Mouse (Mus musculus) stomach, embryonic 16.5 days (tissue): Measurements from ENCODE around the gene Cx3cl1. TPM values are rescaled to one million over a fixed set of nuclear protein-coding genes. Genes with fewer than 3 reads are reported as not detected.

Experiments used
- ATAC-seq: fragments of 200-750 bp; cut with Nextera tagmentation; 2 replicates; pipeline ENCODE4 v1.8.0; 2017; ENCODE audit warnings: moderate number of reproducible peaks, moderate TSS enrichment; ENCODE audit not compliant: insufficient read depth, low FRiP score
- H3K27ac ChIP-seq: fragments of 300-500 bp; sonication (generic); 2 replicates; pipeline ENCODE4 v1.5.1; 2014; ENCODE audit warnings: low read length
- H3K27me3 ChIP-seq: fragments of 300-500 bp; sonication (generic); 2 replicates; pipeline ENCODE4 v1.6.1; 2014; ENCODE audit warnings: low read length, control low read depth, mixed read lengths; ENCODE audit not compliant: control insufficient read depth, insufficient read depth
- H3K36me3 ChIP-seq: fragments of 300-500 bp; sonication (generic); 2 replicates; pipeline ENCODE4 v1.6.1; 2014; ENCODE audit warnings: low read length; ENCODE audit not compliant: control insufficient read depth, insufficient read depth
- H3K4me1 ChIP-seq: fragments of 300-500 bp; sonication (generic); 2 replicates; pipeline ENCODE4 v1.6.1; 2014; ENCODE audit warnings: low read length, control low read depth, mixed read lengths; ENCODE audit not compliant: control insufficient read depth, insufficient read depth
- H3K4me2 ChIP-seq: fragments of 300-500 bp; sonication (generic); 2 replicates; pipeline ENCODE4 v1.6.1; 2014; ENCODE audit warnings: low read depth, low read length, mixed read lengths
- H3K4me3 ChIP-seq: fragments of 300-500 bp; sonication (generic); replicated peaks from 2 replicates; pipeline ENCODE4 v1.5.1; 2014; ENCODE audit warnings: mild to moderate bottlenecking, low read length
- H3K9ac ChIP-seq: fragments of 300-500 bp; sonication (generic); 2 replicates; pipeline ENCODE4 v1.6.1; 2014; ENCODE audit warnings: low read length
- H3K9me3 ChIP-seq: fragments of 300-500 bp; sonication (generic); replicated peaks from 2 replicates; pipeline ENCODE4 v1.6.1; 2016; ENCODE audit warnings: low read length, control low read depth; ENCODE audit not compliant: control insufficient read depth
- WGBS: fragments of 180-500 bp; shearing (Covaris S2); extraction: QIAGEN DNeasy Blood & Tissue Kit; methylation state at CpG from one replicate; pipeline ENCODE4 v1.1.7; 2014; 5-methylcytosine and 5-hydroxymethylcytosine counted together
- polyA plus RNA-seq: library from polyadenylated mRNA; unstranded; fragments of >200 nt; fragmentation: Nextera tagmentation; extraction: Ambion mirVana; gene quantifications from 2 replicates; pipeline ENCODE4 v1.2.1, GENCODE M21; 2015

Gene Cx3cl1
- polyA plus RNA-seq, 1 experiment from 2014 or later, result 11.6 TPM

DNA sequence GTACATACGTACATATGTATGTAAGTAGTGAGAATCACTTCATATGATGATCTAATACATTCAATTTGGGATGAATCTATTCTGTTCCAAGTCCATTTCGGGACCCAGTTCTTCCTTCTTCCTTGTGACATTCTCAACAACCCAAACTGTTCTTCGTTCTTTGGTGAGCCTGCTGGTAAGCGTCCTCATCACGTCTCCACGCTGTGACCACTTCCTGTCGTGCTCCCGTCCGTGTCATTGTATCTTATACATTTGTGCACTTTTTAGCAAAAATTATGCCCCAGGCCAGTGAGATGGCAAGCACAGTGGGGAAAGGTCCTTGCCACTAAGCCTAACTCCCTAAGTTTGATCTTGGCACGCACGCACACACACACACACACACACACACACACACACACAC, 46.1 kb downstream of the Cx3cl1 start:
- no peaks in the 10 kb centered on the region for H3K9me3 ChIP-seq
- H3K4me2 ChIP-seq, result no peak overlapping the region
- no peaks in the 10 kb centered on the region for H3K36me3 ChIP-seq
- H3K27ac ChIP-seq, result no peak overlapping the region
- H3K9ac ChIP-seq, result no peak overlapping the region
- ATAC-seq, result no peak
- no peak overlapping the region for H3K4me3 ChIP-seq
- H3K4me1 ChIP-seq, result no peaks in the 10 kb centered on the region
- WGBS, result 86% methylated on average over 11 of the region's 11 CpGs
- no peaks in the 10 kb centered on the region for H3K27me3 ChIP-seq

DNA sequence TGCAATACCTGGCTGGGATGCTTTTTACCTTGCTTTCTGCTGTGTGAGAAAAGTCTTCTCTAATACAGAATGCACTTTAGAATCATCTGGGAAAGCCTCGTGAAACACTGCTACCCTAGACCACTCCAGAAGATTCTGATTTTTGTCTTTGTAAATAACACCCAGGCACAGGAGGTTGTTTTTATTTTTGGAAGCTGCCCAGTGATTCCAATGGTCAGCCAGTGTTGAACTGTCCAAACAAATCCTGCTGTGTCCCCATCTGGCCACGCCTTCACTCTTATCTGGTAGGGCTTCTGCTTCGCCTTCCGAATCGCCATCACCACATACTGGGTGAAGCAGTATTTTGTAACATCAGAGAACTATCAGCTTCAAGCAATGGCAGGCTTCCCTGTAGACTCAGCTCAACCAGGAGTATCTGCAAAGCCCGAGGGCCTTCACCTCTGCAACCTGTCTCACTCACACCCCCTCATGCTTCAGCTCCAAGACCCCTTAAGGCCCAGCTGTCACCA, 47.9 kb downstream of the Cx3cl1 start:
- 70% methylated on average over 6 of the region's 6 CpGs for WGBS
- no peak overlapping the region for H3K4me3 ChIP-seq
- no peaks in the 10 kb centered on the region for H3K4me1 ChIP-seq
- no peak overlapping the region for H3K4me2 ChIP-seq
- ATAC-seq, result no peak
- H3K9ac ChIP-seq, result no peak overlapping the region
- H3K27ac ChIP-seq, result no peak overlapping the region
- no peaks in the 10 kb centered on the region for H3K27me3 ChIP-seq
- peaks cover 6% of the 10 kb centered on the region; the same call in 1 of the 2 replicates for H3K36me3 ChIP-seq
- no peaks in the 10 kb centered on the region for H3K9me3 ChIP-seq

DNA sequence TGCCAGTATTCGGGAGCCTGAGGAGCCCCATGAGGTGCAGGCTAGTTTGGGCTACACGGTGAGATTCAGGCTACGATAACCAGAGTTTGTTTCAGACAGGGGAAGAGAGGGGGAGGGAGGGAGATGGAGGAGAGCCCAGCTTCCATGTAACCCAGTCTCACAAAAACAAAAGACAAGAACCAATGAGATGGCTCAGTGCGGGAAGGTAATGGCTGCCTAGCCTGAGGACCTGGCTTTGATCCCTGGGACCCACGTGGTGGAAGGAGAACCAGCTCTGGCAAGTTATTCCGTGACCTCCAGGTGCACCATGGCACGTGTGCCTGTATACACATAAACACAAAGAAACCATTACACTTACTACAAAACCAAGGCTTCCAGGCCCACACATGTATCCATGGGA, 48.7 kb downstream of the Cx3cl1 start:
- peaks cover 10% of the 10 kb centered on the region; the same call in 1 of the 2 replicates for H3K36me3 ChIP-seq
- no peak overlapping the region for H3K4me2 ChIP-seq
- H3K27me3 ChIP-seq, result no peaks in the 10 kb centered on the region
- no peaks in the 10 kb centered on the region for H3K4me1 ChIP-seq
- 77% methylated on average over 7 of the region's 7 CpGs for WGBS
- no peak for ATAC-seq
- H3K9ac ChIP-seq, result no peak overlapping the region
- H3K27ac ChIP-seq, result no peak overlapping the region
- no peaks in the 10 kb centered on the region for H3K9me3 ChIP-seq
- no peak overlapping the region for H3K4me3 ChIP-seq

DNA sequence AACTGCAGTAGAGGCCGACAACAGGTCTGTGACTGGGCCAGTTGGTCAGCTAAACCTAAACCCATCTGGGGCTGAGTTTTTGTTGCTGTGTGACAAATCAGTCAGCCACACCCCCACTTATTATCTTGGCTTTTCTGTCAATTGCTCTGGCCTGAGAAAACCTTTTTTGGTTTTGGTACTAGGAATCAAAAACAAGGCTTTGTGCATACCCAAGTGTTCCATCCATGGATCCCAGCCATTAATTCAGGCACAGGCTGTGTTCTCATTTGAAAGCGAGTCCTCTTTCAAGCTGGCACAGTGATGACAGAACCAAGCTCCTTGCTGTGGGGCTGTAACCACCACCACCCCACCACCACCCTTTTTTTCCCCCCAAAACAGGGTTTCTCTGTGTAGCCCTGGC, 49.6 kb downstream of the Cx3cl1 start:
- Histone ChIP-seq H3K27me3 (no peaks in the 10 kb centered on the region), H3K4me3 (no peak overlapping the region), H3K4me1 (no peaks in the 10 kb centered on the region), H3K9me3 (no peaks in the 10 kb centered on the region), H3K4me2 (no peak overlapping the region), H3K27ac (no peak overlapping the region), H3K36me3 (peaks cover 13% of the 10 kb centered on the region), H3K9ac (no peak overlapping the region)
- 82% methylated on average over 2 of the region's 2 CpGs for WGBS
- ATAC-seq, result no peak

DNA sequence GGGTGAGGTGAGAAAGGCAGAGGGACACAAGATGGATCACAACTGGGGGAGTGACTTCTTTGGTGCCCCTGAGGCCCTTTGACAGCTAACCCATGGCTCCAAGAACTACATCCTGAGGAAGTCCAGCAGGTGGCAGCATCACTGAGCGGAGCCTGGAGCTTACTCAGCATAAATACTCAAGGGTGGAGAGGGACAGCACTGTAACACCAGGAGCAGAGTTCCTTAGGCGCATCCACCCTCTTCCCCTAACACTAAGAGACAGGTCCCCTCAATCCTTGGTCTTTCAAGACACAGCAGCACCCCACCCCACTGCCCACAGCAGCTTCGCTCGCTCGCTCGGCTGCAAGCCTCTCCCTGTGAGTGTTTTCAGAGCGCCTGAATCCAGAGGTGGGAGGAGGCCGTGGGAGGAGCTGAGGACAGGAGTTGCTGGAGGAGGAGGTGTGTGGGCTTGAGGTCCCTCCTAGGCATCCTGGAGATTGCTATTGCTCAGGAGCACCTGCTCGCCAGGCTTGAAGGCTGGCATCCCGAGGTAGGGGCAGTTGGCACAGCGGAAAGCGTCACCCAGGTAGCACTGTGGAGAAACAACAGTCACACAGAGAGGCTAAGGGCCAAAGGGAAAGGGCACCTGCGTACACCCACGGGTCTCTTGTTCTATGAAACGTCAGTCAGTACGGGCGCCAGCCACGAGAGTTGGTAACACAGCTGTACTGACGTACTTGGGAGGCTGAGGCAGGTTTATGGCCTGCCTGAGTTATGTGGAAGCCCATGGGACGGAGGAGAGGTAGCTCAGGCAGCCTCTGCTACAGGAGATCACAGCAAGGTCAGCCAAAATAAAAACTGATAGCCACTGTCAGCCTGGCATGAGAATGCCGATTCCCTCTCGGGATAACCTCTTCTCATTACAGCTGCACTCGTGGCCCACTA, 51.1 kb downstream of the Cx3cl1 start:
- no peak overlapping the region for H3K4me3 ChIP-seq
- no peaks in the 10 kb centered on the region for H3K27me3 ChIP-seq
- H3K27ac ChIP-seq, result no peak overlapping the region
- H3K9me3 ChIP-seq, result no peaks in the 10 kb centered on the region
- H3K4me2 ChIP-seq, result no peak overlapping the region
- H3K36me3 ChIP-seq, result peaks cover 21% of the 10 kb centered on the region
- WGBS, result 79% methylated on average over 23 of the region's 23 CpGs
- ATAC-seq, result peak; percentile 33; the same call in 1 of the 2 replicates
- H3K4me1 ChIP-seq, result no peaks in the 10 kb centered on the region
- no peak overlapping the region for H3K9ac ChIP-seq

DNA sequence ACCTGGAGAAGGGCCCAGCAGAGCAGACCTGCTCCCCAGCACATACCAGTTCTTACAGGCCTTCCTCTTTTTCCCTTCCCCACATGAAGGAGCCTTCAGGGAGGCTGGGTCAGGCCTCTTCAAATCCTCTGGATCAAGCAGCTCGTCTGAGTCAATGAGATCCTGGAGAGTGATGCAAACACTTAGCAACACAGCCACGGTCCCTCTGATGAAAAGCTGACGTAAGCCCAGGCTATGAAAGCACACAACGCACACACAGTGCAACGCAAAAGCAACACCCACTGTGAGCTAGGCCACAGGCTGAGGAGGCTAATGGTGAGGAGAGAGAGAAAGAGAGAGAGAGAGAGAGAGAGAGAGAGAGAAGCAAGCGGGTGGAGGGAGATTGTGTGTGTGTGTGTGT, 53.4 kb downstream of the Cx3cl1 start:
- H3K9me3 ChIP-seq, result no peaks in the 10 kb centered on the region
- H3K27ac ChIP-seq, result no peak overlapping the region
- no peak overlapping the region for H3K4me2 ChIP-seq
- no peak for ATAC-seq
- no peak overlapping the region for H3K9ac ChIP-seq
- H3K27me3 ChIP-seq, result no peaks in the 10 kb centered on the region
- 88% methylated on average over 6 of the region's 6 CpGs for WGBS
- no peaks in the 10 kb centered on the region for H3K4me1 ChIP-seq
- peaks cover 24% of the 10 kb centered on the region for H3K36me3 ChIP-seq
- H3K4me3 ChIP-seq, result no peak overlapping the region

DNA sequence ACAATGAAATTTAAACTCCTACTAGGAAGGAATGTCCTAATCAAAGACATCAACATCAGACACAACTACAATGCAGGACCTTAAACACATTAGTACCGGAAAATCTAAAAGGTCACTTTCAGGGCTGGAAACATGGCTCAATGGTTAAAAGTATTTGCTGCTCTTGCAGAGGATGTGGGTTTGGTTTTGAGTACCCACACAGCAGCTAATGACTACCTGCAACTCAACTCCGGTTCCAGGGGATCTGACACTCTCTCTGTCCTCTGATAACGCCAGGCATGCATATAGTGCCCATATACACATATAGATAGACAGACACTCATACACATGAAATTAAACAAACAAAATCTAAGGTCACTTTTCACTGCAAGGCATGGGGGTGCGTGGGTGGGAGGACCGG, 54.4 kb downstream of the Cx3cl1 start:
- WGBS, result 95% methylated on average over 5 of the region's 5 CpGs
- no peak for ATAC-seq
- Histone ChIP-seq H3K9ac (no peak overlapping the region), H3K27me3 (no peaks in the 10 kb centered on the region), H3K4me2 (no peak overlapping the region), H3K4me3 (no peak overlapping the region), H3K36me3 (peaks cover 31% of the 10 kb centered on the region), H3K27ac (no peak overlapping the region), H3K9me3 (no peaks in the 10 kb centered on the region), H3K4me1 (no peaks in the 10 kb centered on the region)

DNA sequence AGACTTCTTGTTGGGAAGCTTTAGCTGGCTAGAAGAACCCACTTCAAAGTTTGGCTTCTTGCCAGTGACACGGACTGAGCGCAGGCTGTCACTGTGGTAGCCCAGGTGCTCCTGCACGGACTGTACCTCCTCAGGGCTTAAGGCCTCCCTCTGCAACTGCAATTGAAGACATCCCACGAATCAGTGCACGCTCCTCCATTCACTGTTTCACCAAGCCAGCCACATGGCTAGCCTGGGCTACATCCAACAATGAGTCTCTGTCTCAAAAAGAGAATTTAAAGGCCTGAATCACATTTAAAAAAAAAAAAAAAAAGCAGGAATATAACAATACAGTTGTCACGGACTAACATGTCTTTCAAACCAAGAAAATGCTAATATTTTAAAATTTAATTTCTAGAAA, 56.5 kb downstream of the Cx3cl1 start:
- ATAC-seq, result no peak
- no peak overlapping the region for H3K27ac ChIP-seq
- no peak overlapping the region for H3K9ac ChIP-seq
- no peak overlapping the region for H3K4me2 ChIP-seq
- peaks cover 36% of the 10 kb centered on the region for H3K36me3 ChIP-seq
- H3K9me3 ChIP-seq, result no peaks in the 10 kb centered on the region
- H3K4me1 ChIP-seq, result no peaks in the 10 kb centered on the region
- H3K27me3 ChIP-seq, result no peaks in the 10 kb centered on the region
- WGBS, result 88% methylated on average over 6 of the region's 6 CpGs
- no peak overlapping the region for H3K4me3 ChIP-seq
